Mouse (Mus musculus): ENCODE data around the gene Ywhag. TPM values are rescaled to one million over a fixed set of nuclear protein-coding genes. Genes with fewer than 3 reads are reported as not detected.

The Ywhag gene
- polyA plus RNA-seq, 1 experiment: 148 TPM

- Histone ChIP-seq H3K9me3 (no peaks in the 10 kb centered on the region), H3K4me1 (peaks cover 71% of the 10 kb centered on the region), H3K36me3 (replicated peaks; ENCODE audit: low read length) (peaks cover 80% of the 10 kb centered on the region), H3K4me3 (replicated peaks) (no peak overlapping the region), H3K27me3 (replicated peaks) (no peaks in the 10 kb centered on the region)
- TF ChIP-seq GATA1 (IDR thresholded peaks at IDR 0.05; ENCODE audit: borderline replicate concordance, low read length): no peak
- no peak for TF ChIP-seq FLI1 (IDR thresholded peaks at IDR 0.05; ENCODE audit: low read length)
These were observed 27.6 kb downstream of the Ywhag start for GRCm38 (mm10) chr5:135906846-135907245.

GRCm38 (mm10) chr5:135905320-135906225, 28.8 kb downstream of the Ywhag start:
- H3K27me3 ChIP-seq (replicated peaks): no peaks in the 10 kb centered on the region
- H3K36me3 ChIP-seq (replicated peaks; ENCODE audit: low read length): peaks cover 72% of the 10 kb centered on the region
- H3K9me3 ChIP-seq: no peaks in the 10 kb centered on the region
- H3K4me1 ChIP-seq: peaks cover 58% of the 10 kb centered on the region
- TF ChIP-seq GATA1 (IDR thresholded peaks at IDR 0.05; ENCODE audit: borderline replicate concordance, low read length): no peak
- TF ChIP-seq FLI1 (IDR thresholded peaks at IDR 0.05; ENCODE audit: low read length): no peak
- no peak overlapping the region for H3K4me3 ChIP-seq (replicated peaks)

GRCm38 (mm10) chr5:135904259-135904658, 30.2 kb downstream of the Ywhag start:
- peaks cover 58% of the 10 kb centered on the region for H3K36me3 ChIP-seq (replicated peaks; ENCODE audit: low read length)
- H3K9me3 ChIP-seq: no peaks in the 10 kb centered on the region
- TF ChIP-seq GATA1 (IDR thresholded peaks at IDR 0.05; ENCODE audit: borderline replicate concordance, low read length): no peak
- TF ChIP-seq FLI1 (IDR thresholded peaks at IDR 0.05; ENCODE audit: low read length): no peak
- no peak overlapping the region for H3K4me3 ChIP-seq (replicated peaks)
- peaks cover 53% of the 10 kb centered on the region for H3K4me1 ChIP-seq
- no peaks in the 10 kb centered on the region for H3K27me3 ChIP-seq (replicated peaks)

GRCm38 (mm10) chr5:135903551-135904151, 30.8 kb downstream of the Ywhag start:
- Histone ChIP-seq H3K36me3 (replicated peaks; ENCODE audit: low read length) (peaks cover 52% of the 10 kb centered on the region), H3K9me3 (no peaks in the 10 kb centered on the region), H3K4me3 (replicated peaks) (peak overlapping the region; percentile 64), H3K27me3 (replicated peaks) (no peaks in the 10 kb centered on the region), H3K4me1 (peaks cover 53% of the 10 kb centered on the region)
- TF ChIP-seq GATA1 (IDR thresholded peaks at IDR 0.05; ENCODE audit: borderline replicate concordance, low read length): no peak
- TF ChIP-seq FLI1 (IDR thresholded peaks at IDR 0.05; ENCODE audit: low read length): no peak

- no peak overlapping the region for H3K4me3 ChIP-seq (replicated peaks)
These were observed 31.4 kb downstream of the Ywhag start for GRCm38 (mm10) chr5:135903058-135903457.

GRCm38 (mm10) chr5:135901354-135902095, 32.9 kb downstream of the Ywhag start:
- Histone ChIP-seq H3K4me3 (replicated peaks) (no peak overlapping the region), H3K9me3 (no peaks in the 10 kb centered on the region), H3K4me1 (peaks cover 37% of the 10 kb centered on the region), H3K36me3 (replicated peaks; ENCODE audit: low read length) (peaks cover 31% of the 10 kb centered on the region), H3K27me3 (replicated peaks) (peaks cover 2% of the 10 kb centered on the region)
- TF ChIP-seq GATA1 (IDR thresholded peaks at IDR 0.05; ENCODE audit: borderline replicate concordance, low read length): no peak
- no peak for TF ChIP-seq FLI1 (IDR thresholded peaks at IDR 0.05; ENCODE audit: low read length)

More at GRCm38 (mm10) chr5:135903058-135903457, 31.4 kb downstream of the Ywhag start:
- H3K36me3 ChIP-seq (replicated peaks; ENCODE audit: low read length): peaks cover 46% of the 10 kb centered on the region
- no peaks in the 10 kb centered on the region for H3K27me3 ChIP-seq (replicated peaks)
- peaks cover 52% of the 10 kb centered on the region for H3K4me1 ChIP-seq
- no peaks in the 10 kb centered on the region for H3K9me3 ChIP-seq
- TF ChIP-seq GATA1 (IDR thresholded peaks at IDR 0.05; ENCODE audit: borderline replicate concordance, low read length) (no peak), FLI1 (IDR thresholded peaks at IDR 0.05; ENCODE audit: low read length) (no peak)

GRCm38 (mm10) chr5:135900701-135901100, 33.7 kb downstream of the Ywhag start:
- Histone ChIP-seq H3K4me3 (replicated peaks) (no peak overlapping the region), H3K27me3 (replicated peaks) (peaks cover 2% of the 10 kb centered on the region), H3K9me3 (no peaks in the 10 kb centered on the region), H3K4me1 (peaks cover 30% of the 10 kb centered on the region), H3K36me3 (replicated peaks; ENCODE audit: low read length) (peaks cover 25% of the 10 kb centered on the region)
- TF ChIP-seq FLI1 (IDR thresholded peaks at IDR 0.05; ENCODE audit: low read length): no peak
- no peak for TF ChIP-seq GATA1 (IDR thresholded peaks at IDR 0.05; ENCODE audit: borderline replicate concordance, low read length)

- no peak overlapping the region for H3K4me3 ChIP-seq (replicated peaks)
- H3K36me3 ChIP-seq (replicated peaks; ENCODE audit: low read length): peaks cover 16% of the 10 kb centered on the region
- TF ChIP-seq FLI1 (IDR thresholded peaks at IDR 0.05; ENCODE audit: low read length) (no peak), GATA1 (IDR thresholded peaks at IDR 0.05; ENCODE audit: borderline replicate concordance, low read length) (no peak)
- H3K9me3 ChIP-seq: no peaks in the 10 kb centered on the region
- H3K4me1 ChIP-seq: peaks cover 25% of the 10 kb centered on the region
- peaks cover 4% of the 10 kb centered on the region for H3K27me3 ChIP-seq (replicated peaks)
These were observed 34.6 kb downstream of the Ywhag start for GRCm38 (mm10) chr5:135899833-135900232.

GRCm38 (mm10) chr5:135898995-135899394, 35.4 kb downstream of the Ywhag start:
- peaks cover 4% of the 10 kb centered on the region for H3K27me3 ChIP-seq (replicated peaks)
- no peak overlapping the region for H3K4me3 ChIP-seq (replicated peaks)
- H3K36me3 ChIP-seq (replicated peaks; ENCODE audit: low read length): peaks cover 9% of the 10 kb centered on the region
- H3K9me3 ChIP-seq: no peaks in the 10 kb centered on the region
- H3K4me1 ChIP-seq: peaks cover 25% of the 10 kb centered on the region
- TF ChIP-seq FLI1 (IDR thresholded peaks at IDR 0.05; ENCODE audit: low read length) (no peak), GATA1 (IDR thresholded peaks at IDR 0.05; ENCODE audit: borderline replicate concordance, low read length) (no peak)
